Mouse (Mus musculus) macrophage (primary cell): ENCODE results near the gene Sp1. TPM values are rescaled to one million over a fixed set of nuclear protein-coding genes. Genes with fewer than 3 reads are reported as not detected.

Experiments used
- H3K27ac ChIP-seq: fragments of 350-480 bp; formaldehyde crosslinking; 2 replicates; pipeline ENCODE4 v1.9.0; 2021
- H3K36me3 ChIP-seq: fragments of 350-480 bp; formaldehyde crosslinking; 2 replicates; pipeline ENCODE4 v1.9.0; 2021; ENCODE audit errors: inconsistent target
- H3K4me3 ChIP-seq: fragments of 350-480 bp; formaldehyde crosslinking; 2 replicates; pipeline ENCODE4 v1.9.0; 2021; ENCODE audit errors: inconsistent target
- H3K79me2 ChIP-seq: fragments of 350-480 bp; formaldehyde crosslinking; 2 replicates; pipeline ENCODE4 v1.9.0; 2021; ENCODE audit errors: inconsistent target
- WGBS: methylation state at CpG from one replicate; pipeline ENCODE4 v1.1.7; 2026; ENCODE audit warnings: inconsistent platforms; ENCODE audit not compliant: missing documents; 5-methylcytosine and 5-hydroxymethylcytosine counted together
- polyA plus RNA-seq: library from polyadenylated mRNA; stranded (reverse); fragments of 250-400 nt; gene quantifications from 3 replicates; pipeline ENCODE4 v1.2.4, GENCODE M21; 2018; ENCODE audit warnings: inconsistent platforms

The Sp1 gene
- polyA plus RNA-seq, 1 experiment from 2014 or later: 19.8 TPM

DNA sequence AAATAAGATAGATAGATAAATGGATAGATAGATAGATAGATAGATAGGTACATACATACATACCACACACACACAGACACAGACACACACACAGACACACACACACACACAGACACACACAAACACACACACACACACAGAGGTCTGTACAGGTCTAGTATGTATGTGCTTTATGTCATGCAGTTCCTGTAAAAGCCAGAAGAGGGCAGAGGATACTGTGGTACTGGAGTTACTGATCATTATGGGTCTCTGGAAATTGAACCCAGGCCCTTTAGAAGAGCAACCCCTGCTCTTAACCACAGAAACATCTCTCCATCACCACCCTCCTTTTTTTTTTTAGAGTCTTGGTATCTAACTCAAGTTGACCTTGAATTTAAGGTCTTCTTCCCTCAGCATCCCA, 57.7 kb downstream of the Sp1 start:
- H3K27ac ChIP-seq: no peak overlapping the region
- peaks cover 28% of the 10 kb centered on the region; the same call in 1 of the 2 replicates for H3K36me3 ChIP-seq
- peaks cover 34% of the 10 kb centered on the region for H3K79me2 ChIP-seq
- H3K4me3 ChIP-seq: no peak overlapping the region

- 98% methylated on average over 9 of the region's 9 CpGs for WGBS
- H3K36me3 ChIP-seq: peaks cover 18% of the 10 kb centered on the region; the same call in 1 of the 2 replicates
- H3K79me2 ChIP-seq: peaks cover 28% of the 10 kb centered on the region
- no peak overlapping the region for H3K4me3 ChIP-seq
- no peak overlapping the region for H3K27ac ChIP-seq
These were observed 62.9 kb downstream of the Sp1 start for GRCm38 (mm10) chr15:102468675-102469370.

DNA sequence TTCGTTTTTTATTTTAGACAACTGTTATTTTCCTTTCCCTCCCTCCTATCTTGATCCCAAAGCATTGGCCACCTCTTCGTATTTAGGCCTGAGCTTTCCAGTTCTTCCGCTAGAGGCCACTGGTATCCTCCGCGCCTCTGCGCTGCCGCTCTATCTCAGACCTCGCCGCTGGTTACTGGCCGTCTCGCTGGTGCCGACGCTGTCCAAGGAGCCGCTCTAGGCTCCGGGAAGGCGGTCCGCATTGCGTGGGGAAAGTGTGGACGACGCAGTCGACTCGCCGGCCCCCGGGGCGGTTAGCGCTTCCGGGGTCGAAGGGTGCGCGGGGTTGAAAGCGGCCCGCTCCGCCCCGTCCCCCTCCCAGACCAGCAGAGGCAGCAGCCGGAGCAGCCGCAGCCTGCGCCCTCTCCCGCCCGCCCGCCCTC, 64.3 kb downstream of the Sp1 start, which contains the start of gene Pcbp2:
Pcbp2 (plus strand) TSS at position 357 of the 422 bp plus-strand sequence.
- 0% methylated on average over 17 of the region's 40 CpGs for WGBS

GRCm38 (mm10) chr15:102470605-102471294, 64.8 kb downstream of the Sp1 start:
- Histone ChIP-seq H3K36me3 (peaks cover 35% of the 10 kb centered on the region), H3K27ac (peak overlapping the region; percentile 75), H3K4me3 (peak overlapping the region; percentile 62), H3K79me2 (peaks cover 48% of the 10 kb centered on the region)
- WGBS: 0% methylated on average over 14 of the region's 67 CpGs

More for the DNA sequence above, 64.3 kb downstream of the Sp1 start, which contains the start of gene Pcbp2:
- peak within 1 kb of the TSS; percentile 75 for H3K27ac ChIP-seq
- H3K4me3 ChIP-seq: peak within 1 kb of the TSS; percentile 62
- peaks cover 42% of the 10 kb centered on the region for H3K79me2 ChIP-seq
- H3K36me3 ChIP-seq: peaks cover 31% of the 10 kb centered on the region; the same call in 1 of the 2 replicates

DNA sequence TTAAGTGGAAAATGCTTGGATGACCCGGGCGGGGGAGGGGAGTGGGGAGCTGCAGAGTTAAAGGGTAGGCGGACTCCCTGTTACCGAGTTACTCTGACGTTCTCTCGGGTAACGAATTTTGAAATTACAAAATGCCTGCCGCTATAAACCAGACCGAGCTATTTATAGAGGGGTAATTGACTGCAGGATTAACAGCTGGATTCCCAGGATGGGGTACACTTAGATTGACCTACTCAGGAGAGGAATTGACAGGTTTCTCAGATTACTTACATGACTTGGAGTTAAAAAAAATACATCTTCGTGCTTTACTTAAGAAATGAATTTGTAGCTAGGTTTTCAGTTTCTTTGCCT, 65.3 kb downstream of the Sp1 start:
- Histone ChIP-seq H3K27ac (peak overlapping the region; percentile 52), H3K4me3 (peak overlapping the region; percentile 62), H3K79me2 (peaks cover 53% of the 10 kb centered on the region), H3K36me3 (peaks cover 36% of the 10 kb centered on the region)
- 0% methylated on average over 4 of the region's 10 CpGs for WGBS

GRCm38 (mm10) chr15:102471727-102472126, 65.8 kb downstream of the Sp1 start:
- Histone ChIP-seq H3K79me2 (peaks cover 57% of the 10 kb centered on the region), H3K4me3 (peak overlapping the region; percentile 62), H3K27ac (peak overlapping the region; percentile 52), H3K36me3 (peaks cover 39% of the 10 kb centered on the region)

DNA sequence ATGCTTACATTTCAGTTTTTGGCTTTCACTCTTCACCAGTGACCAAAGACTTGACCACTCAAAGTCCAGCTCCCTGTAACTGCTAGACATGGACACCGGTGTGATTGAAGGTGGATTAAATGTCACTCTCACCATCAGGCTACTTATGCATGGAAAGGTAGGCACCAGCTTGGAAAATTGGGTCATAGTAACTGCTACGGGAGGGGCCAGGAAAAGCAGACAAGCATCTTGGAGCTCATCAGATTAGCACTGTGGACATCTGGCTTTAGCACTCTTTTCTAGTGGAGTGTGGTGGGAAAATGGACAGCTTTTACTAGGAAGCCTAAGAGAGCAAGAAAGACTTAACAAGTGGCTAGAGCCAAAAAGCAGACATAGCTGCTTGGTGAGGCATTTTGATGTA, 67.3 kb downstream of the Sp1 start:
- Histone ChIP-seq H3K4me3 (no peak overlapping the region), H3K27ac (no peak overlapping the region), H3K36me3 (peaks cover 46% of the 10 kb centered on the region), H3K79me2 (peaks cover 72% of the 10 kb centered on the region)
- 100% methylated on average over 2 of the region's 2 CpGs for WGBS

GRCm38 (mm10) chr15:102474520-102474919, 68.6 kb downstream of the Sp1 start:
- WGBS: 89% methylated on average over 2 of the region's 2 CpGs
- H3K36me3 ChIP-seq: peaks cover 50% of the 10 kb centered on the region
- H3K79me2 ChIP-seq: peaks cover 85% of the 10 kb centered on the region
- H3K4me3 ChIP-seq: no peak overlapping the region
- H3K27ac ChIP-seq: no peak overlapping the region

DNA sequence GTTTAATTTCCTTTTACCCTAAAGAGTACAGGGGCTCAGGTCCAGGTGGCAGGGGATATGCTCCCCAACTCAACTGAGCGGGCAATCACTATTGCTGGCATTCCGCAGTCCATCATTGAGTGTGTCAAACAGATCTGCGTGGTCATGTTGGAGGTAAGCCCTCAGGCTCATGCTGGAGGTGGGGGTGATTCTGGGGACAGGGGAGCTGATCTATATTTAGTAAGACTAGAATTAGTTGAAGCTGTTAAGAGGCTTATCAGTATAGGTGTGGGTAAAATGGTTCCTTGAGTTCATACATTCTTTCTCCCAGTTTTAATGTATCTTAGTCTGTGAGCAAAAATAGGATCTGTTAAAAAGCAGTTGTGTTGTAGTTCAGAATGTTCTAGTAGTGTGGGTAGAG, 77.2 kb downstream of the Sp1 start:
- Histone ChIP-seq H3K4me3 (no peak overlapping the region), H3K36me3 (peaks cover 79% of the 10 kb centered on the region)
- WGBS: 96% methylated on average over 3 of the region's 3 CpGs

GRCm38 (mm10) chr15:102485853-102486252, 79.9 kb downstream of the Sp1 start:
- Histone ChIP-seq H3K27ac (no peak overlapping the region), H3K36me3 (peaks cover 92% of the 10 kb centered on the region), H3K4me3 (no peak overlapping the region), H3K79me2 (peaks cover 90% of the 10 kb centered on the region)
- 97% methylated on average over 9 of the region's 12 CpGs for WGBS

More for the DNA sequence above, 77.2 kb downstream of the Sp1 start:
- peaks cover 100% of the 10 kb centered on the region for H3K79me2 ChIP-seq
- no peak overlapping the region for H3K27ac ChIP-seq

Other genes starting within 250 kb of the Sp1 start
- 18.5 to 29.1 TPM (median 19.8 TPM) in 3 replicates for gene Zfp740, start 202.9 kb upstream of the Sp1 start, polyA plus RNA-seq
- 10.6 to 26.7 TPM (median 14.8 TPM) in 3 replicates for gene Csad, start 201.4 kb upstream of the Sp1 start, polyA plus RNA-seq
- gene Itgb7, start 174.2 kb upstream of the Sp1 start, polyA plus RNA-seq: 3.5 to 14.3 TPM (median 5.0 TPM) in 3 replicates
- 4.7 to 19.6 TPM (median 7.5 TPM) in 3 replicates for gene Rarg, start 148.6 kb upstream of the Sp1 start, polyA plus RNA-seq
- gene Gm9918, start 135.6 kb upstream of the Sp1 start, polyA plus RNA-seq: not detected in 3 replicates
- 49.9 to 84.0 TPM (median 66.7 TPM) in 3 replicates for gene Mfsd5, start 126.7 kb upstream of the Sp1 start, polyA plus RNA-seq
- gene Espl1, start 109.9 kb upstream of the Sp1 start, polyA plus RNA-seq: 1.0 to 5.7 TPM (median 3.5 TPM) in 3 replicates
- 258 to 355 TPM (median 355 TPM) in 3 replicates for gene Pfdn5, start 80.0 kb upstream of the Sp1 start, polyA plus RNA-seq
- 15.1 to 28.2 TPM (median 21.0 TPM) in 3 replicates for gene Myg1, start 74.4 kb upstream of the Sp1 start, polyA plus RNA-seq
- gene Aaas, start 55.4 kb upstream of the Sp1 start, polyA plus RNA-seq: 10.7 to 28.2 TPM (median 18.0 TPM) in 3 replicates
- gene Sp7, start 39.0 kb upstream of the Sp1 start, polyA plus RNA-seq: not detected in 3 replicates
- gene Amhr2, start 39.2 kb downstream of the Sp1 start, polyA plus RNA-seq: 0.07 TPM in 1 of 3 replicates, not detected in the others
- gene Prr13, start 52.9 kb downstream of the Sp1 start, polyA plus RNA-seq: 149 to 380 TPM (median 236 TPM) in 3 replicates
- 469 to 548 TPM (median 534 TPM) in 3 replicates for gene Pcbp2, start 64.4 kb downstream of the Sp1 start, polyA plus RNA-seq
- not detected in 3 replicates for gene Gm10337, start 97.6 kb downstream of the Sp1 start, polyA plus RNA-seq
- gene Map3k12, start 110.9 kb downstream of the Sp1 start, polyA plus RNA-seq: 4.7 to 7.1 TPM (median 5.2 TPM) in 3 replicates
- gene Tarbp2, start 112.0 kb downstream of the Sp1 start, polyA plus RNA-seq: 12.9 to 30.0 TPM (median 24.7 TPM) in 3 replicates
- gene Npff, start 118.8 kb downstream of the Sp1 start, polyA plus RNA-seq: 0.41 to 1.8 TPM (median 1.0 TPM) in 3 replicates
- gene Gm28047, start 218.9 kb downstream of the Sp1 start, polyA plus RNA-seq: 0.19 TPM in 1 of 3 replicates, not detected in the others
- gene Atf7, start 219.3 kb downstream of the Sp1 start, polyA plus RNA-seq: 36.4 to 59.3 TPM (median 45.3 TPM) in 3 replicates